Mouse (Mus musculus) ES-E14 (cell line): ENCODE measurements around the gene Cfap157.

Experiments
- CHD2 ChIP-seq: IDR thresholded peaks from 2 replicates; pipeline ENCODE4 v1.6.1; 2014; ENCODE audit warnings: mild to moderate bottlenecking, low read depth, low read length, inconsistent platforms
- HCFC1 ChIP-seq: IDR thresholded peaks from 2 replicates; pipeline ENCODE4 v1.6.1; 2012; ENCODE audit warnings: low read length, inconsistent platforms, borderline replicate concordance; ENCODE audit not compliant: insufficient read depth
- MAFK ChIP-seq: IDR thresholded peaks from 2 replicates; pipeline ENCODE4 v1.6.1; 2014; ENCODE audit warnings: mild to moderate bottlenecking, low read depth, low read length, inconsistent platforms; ENCODE audit not compliant: insufficient read depth
- ZC3H11A ChIP-seq: IDR thresholded peaks from 2 replicates; pipeline ENCODE4 v1.6.1; 2012; ENCODE audit warnings: low read depth, mild to moderate bottlenecking, inconsistent platforms, low read length, borderline replicate concordance
- ZNF384 ChIP-seq: IDR thresholded peaks from 2 replicates; pipeline ENCODE4 v1.6.1; 2012; ENCODE audit warnings: low read depth, low read length, inconsistent platforms

- TF ChIP-seq HCFC1 (no peak), CHD2 (no peak), ZNF384 (no peak), MAFK (no peak), ZC3H11A (no peak)
Observed at GRCm38 (mm10) chr2:32742173-32742531, 42.1 kb downstream of the Cfap157 start.
